Mouse (Mus musculus) cerebellum, postnatal 14 days (tissue): Measurements from ENCODE around the gene Myo9b.
A peak's percentile ranks its signal among the peaks of the same experiment; 100 is the strongest.

Source experiments
- DNase-seq, 2 experiments: peaks; one replicate each; pipeline ENCODE4 v3.0.0; 2021; ENCODE audit warnings: mixed read lengths in 2 of 2

The Myo9b gene

GRCm38 (mm10) chr8:71368366-71368765 lies 95.9 kb downstream of the Myo9b start:
- no peak for DNase-seq

GRCm38 (mm10) chr8:71369040-71369718 lies 96.7 kb downstream of the Myo9b start:
- DNase-seq: no peak

DNA sequence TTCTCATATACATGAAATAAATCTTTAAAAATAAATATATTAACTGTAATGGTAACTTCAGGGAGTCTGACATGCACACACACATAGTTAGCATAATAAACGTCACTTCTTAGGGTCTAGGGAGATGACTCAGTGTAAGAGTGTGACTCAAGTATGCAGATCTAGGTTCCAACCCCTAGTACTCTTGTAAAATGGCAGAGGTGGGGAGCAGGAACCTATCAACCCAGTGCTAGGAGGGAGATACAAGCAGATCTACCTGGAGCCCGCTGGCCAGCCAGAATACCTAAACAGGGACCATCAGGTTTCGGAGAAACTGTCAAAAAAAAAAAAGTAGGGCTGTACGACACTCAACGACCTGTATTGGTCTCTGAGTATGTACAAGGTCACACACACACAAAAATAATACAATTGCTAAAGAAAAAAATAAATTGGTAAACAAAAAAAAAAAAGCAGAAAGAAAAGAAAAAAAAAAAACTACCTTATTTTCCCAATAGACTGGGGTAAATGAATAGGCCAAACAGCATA lies 98.3 kb downstream of the Myo9b start:
- no peak for DNase-seq

GRCm38 (mm10) chr8:71371236-71371848 lies 98.8 kb downstream of the Myo9b start, which contains the start of gene Ocel1:
Gene Ocel1, plus strand, starts transcription at chr8:71371298.
- peak; percentile 95 to 97 for DNase-seq

DNA sequence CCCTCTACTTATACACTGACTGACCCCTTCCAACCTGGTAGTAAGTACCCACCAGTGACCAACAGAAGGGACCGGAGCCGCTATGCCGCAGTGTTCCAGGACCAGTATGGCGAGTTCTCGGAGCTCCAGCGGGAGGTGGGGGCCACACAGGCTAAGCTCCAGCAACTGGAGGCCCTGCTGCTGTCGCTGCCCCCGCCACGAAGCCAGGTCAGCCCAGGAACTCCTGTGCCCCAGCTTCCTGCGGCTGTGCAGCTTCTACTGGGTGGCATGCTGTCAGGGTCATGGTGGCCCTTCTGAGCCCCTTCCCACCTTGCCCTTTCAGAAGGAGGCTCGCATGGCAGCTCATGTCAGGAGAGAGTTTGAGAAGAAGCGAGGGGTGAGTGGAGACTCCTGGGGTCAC lies 99.9 kb downstream of the Myo9b start:
- no peak for DNase-seq

DNA sequence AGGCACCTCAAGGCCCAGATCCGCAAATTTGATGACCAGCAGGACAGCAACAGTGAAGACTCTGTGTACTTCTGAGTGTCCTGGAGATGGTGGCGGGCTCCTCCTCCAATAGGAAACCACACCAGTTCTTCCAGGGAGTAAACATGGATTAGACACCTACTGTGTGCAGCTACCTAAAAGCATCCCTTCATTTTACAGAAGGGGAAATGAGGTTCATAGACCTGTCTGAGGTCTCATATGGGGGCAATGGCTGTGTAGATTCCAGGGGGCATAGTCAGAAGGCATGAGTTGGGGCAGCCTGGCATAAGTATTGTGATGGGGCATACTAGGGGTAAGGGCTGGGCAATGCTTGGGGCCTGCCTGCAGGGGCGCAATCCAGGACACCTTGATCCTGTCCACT lies 100.5 kb downstream of the Myo9b start:
- no peak for DNase-seq

DNA sequence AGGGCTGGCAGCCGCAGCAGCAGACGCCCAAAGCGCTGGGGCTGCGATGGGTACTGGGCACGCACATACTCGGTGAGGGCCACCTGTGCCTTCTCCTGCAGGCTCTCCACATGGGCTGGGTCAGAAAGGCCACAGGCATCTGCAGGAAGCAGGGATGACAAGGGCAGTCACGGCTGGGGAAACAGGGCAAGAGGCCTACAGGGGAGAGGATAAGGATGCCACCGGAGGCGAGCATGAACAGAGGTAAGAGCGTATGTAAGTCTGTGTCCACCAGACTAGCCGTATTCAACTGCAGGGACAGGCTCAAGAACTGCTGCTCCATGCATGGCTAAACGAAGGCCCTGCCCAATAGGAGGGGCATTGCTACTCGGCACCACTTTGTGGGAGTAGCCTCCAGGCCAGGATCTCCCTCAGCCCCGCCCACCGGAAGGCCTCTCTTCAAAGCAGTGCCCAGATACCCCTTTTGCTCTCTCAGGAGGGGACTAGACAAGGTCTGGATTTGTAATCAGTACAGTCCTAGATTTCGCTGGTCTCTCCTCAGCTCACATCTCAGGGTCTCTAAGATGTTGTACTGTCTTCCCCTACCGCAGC lies 102.2 kb downstream of the Myo9b start:
- DNase-seq: peak in 1 of 2 experiments; percentile 48

DNA sequence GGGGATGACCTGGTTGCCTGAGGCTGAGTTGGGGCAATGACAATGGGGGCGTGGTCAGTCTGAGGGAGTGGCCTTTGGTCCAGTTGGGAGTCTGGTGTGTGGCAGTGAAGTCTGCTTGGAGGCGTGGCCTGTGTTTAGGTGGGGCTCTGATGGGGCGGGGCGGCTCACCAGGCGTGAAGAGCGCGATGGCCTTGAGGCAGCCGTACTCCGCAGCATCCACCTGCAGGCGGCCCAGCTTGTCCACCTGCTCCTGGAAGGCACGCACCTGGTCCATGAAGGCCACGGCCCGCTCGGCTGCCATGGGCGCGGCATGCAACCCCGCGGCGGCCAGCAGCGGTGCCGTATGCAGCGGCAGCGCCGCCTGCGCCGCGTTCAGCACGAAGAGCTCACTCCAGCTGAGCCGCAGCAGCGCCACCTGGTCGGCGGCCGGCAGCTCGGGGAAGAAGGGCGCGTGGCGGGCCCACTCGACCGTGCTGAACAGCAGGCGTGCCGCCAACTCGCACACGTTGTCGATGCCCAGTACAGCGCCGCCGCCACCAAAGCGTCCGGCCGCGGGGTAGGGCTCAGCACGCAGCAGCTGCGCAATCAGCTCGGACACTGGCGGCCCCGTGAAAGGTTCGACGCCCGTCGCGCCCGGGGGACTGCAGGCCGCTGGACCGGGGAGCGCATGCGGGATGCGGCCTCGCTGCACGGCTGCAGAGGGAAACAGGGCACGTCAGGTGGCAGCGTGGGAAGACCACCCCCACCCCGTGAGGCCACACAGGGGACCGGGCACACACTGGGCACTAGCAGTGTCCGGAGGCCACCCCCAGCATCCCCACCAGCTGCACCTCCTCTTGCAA lies 103.3 kb downstream of the Myo9b start:
- peak; percentile 83 to 85 for DNase-seq

DNA sequence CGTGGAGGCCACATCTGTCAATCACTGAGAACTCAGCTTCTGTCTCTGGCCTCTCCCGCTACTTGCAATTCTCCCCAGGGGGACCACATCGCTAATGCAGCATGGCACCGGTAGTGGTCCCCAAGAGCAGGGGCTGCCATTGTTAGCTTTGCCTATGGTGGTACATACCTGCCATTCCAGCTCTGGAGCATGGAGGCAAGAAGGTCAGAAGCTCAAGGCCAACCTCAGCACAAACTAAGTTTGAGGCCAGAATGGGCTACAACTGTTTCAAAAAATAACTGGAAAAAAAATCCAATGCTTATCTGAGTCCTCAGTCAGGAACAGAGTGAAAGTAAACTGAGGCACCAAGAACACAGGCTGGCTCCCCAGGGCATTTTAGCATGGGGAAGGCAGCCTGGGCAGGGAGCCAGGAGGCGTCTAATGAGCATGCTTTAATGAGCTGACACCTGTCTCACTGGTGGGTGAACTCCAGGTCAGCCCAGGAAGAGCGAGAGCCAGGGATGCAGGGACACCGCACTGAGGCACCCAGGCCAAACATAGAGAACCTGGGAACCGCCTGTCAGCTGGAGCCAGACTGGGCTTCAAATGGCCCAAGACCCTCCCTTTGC lies 104.0 kb downstream of the Myo9b start:
- DNase-seq: peak in 1 of 2 experiments; percentile 62

- DNase-seq: no peak
Observed at GRCm38 (mm10) chr8:71379008-71379407, 106.5 kb downstream of the Myo9b start.

DNA sequence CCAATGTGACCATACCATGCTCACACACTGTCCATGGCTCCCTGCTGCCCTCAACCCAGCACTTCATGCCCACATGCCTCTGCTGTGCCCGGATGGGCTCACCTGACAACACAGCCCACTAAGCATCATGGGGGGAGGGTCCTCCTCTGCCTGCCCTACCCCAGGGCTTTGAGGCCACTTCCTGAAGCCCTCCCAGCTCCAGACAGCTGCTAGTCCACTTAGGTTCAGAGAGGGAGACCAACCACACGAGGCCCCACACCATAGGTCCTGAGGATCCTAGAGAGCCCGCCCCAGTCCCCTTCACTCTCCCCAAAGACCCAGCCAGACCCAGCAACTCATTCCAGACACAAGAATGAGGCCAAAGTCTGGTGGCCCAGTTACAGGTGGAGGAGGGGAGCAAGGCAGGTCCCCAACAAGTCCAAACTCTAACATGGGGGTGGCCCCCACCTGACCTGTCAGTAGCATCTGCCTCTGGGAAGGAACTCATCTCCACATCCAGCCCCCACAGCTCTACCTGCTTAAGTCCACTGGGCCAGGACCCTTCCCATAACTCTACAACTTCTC lies 107.1 kb downstream of the Myo9b start:
- DNase-seq: no peak

DNA sequence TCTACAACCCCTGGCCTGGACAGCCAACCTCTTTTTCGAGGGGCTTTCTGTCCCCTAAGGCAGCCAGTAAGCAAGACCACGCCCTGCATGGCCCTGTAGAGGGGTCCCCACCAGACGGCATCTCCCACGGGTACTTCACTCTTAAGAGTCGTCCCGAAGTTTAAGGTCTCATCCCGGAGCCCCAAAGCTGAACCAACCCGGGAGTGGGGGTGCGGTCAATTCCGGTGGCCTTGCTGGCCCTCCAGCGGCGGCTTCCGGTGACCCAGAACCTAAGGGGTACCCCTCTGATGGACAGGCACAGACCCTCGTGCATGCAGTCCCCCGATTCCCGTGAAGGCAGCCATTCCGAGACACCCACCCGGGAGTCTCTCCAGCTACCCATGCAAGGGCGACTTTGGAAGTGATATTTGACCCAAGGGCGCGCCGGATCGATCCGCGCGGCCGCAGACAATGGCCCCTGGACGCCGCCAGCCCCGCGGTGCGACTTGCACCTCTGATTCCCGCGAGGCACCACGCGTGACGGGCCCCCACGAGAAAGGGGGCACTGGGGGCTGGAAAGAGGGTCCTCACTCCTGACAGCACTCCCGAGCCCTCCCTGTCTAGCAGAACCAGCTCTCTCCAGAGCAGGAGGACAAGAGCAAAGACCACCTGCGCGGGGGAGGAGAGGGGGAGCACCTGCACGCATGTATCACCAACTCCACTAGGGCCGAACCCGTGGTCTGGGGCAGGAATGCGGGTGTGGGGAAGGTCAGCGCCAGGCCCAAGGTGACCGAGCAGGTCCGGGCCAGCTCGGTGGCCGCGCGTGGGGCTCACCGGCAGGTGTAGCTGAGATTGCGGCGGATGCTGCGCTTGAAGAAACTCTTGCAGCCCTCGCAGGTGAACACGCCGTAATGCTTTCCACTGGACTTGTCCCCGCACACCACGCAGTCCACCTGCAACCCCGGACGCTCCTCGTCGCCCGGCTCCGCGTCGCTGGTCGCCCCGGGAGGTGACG lies 108.0 kb downstream of the Myo9b start:
- peak in 1 of 2 experiments; percentile 50 for DNase-seq

DNA sequence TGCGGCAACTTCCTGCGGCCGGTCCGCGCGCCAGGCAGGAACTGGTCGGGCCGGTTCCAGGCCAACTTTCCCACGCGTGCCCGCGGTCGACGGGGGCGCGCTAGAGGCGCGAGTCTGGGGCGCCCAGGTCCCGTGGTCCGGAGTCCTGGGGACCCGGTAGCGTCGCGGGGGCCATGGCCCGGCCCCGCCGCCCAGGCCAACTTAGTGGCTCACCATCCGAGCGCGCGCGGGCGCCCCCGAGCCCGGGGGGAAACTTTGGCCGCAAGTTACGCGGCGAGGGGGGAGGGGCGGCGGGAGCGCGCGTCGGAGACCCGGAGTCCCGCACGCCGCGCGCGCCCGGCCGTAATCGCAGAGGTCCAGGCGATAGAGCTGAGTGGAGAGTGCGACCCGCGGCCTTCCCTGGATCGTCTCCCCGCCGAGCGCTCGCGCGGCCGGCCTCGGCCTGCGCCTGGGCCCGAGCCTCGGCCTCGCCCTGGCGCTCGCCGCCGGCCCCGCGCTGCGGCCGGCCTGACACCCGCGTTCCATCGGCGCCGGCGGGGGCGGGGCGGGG lies 109.0 kb downstream of the Myo9b start, which contains the start of gene Nr2f6:
Nr2f6 (minus strand) TSS at position 540 of the 550 bp plus-strand sequence.
- peak; percentile 78 to 81 for DNase-seq

DNA sequence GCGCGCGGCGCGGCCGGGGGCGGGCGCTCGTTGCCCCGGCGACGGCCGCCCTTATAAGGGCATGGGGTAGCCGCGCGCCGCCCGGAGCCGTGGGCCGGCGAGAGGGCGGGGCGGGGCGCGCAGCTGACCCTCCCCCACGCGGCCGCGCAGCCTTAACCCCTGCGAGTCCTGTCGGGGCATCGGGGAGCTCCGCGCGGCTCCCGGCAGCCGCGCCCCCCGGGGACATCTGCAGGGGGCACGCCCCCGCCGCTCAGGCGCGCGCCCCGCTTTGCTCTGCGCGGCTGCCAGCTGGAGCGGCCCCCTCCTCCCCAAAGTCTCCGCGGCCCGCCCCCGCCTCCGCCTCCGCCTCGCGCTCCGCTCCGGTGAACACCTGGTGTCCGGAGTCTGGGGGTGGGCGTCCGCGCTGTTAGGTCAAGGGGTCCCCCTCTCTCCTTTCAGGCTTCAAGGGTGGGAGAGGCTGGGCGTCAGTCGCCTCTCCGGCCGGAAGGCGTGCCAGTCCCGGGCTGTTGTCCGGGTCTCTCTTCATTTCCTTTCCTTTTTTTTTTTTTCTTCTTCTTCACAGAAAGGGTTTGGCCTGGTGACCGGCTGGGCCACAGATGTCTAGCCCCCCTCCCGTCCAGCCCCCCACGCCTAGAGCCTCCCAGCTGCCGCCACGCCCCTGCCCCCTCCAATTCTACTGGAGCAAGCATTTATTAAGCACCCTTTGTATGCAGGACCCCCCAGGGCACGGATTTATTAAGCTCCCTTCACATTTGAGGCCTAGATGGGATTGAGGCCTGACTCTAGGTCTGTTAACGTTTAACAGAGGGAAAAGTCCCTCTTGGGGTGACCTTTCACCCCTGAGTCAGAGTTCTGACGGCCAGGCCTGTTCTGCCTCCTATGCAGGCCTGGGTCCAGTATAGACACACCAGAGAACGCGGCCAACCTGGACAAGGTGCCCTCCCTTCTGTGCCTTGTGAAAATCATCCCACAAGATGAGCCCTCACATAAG lies 109.8 kb downstream of the Myo9b start:
- DNase-seq: peak; percentile 83 to 89

- DNase-seq: no peak
Observed at GRCm38 (mm10) chr8:71383396-71383795, 110.9 kb downstream of the Myo9b start.

- DNase-seq: no peak
Observed at GRCm38 (mm10) chr8:71383860-71384259, 111.3 kb downstream of the Myo9b start.

DNA sequence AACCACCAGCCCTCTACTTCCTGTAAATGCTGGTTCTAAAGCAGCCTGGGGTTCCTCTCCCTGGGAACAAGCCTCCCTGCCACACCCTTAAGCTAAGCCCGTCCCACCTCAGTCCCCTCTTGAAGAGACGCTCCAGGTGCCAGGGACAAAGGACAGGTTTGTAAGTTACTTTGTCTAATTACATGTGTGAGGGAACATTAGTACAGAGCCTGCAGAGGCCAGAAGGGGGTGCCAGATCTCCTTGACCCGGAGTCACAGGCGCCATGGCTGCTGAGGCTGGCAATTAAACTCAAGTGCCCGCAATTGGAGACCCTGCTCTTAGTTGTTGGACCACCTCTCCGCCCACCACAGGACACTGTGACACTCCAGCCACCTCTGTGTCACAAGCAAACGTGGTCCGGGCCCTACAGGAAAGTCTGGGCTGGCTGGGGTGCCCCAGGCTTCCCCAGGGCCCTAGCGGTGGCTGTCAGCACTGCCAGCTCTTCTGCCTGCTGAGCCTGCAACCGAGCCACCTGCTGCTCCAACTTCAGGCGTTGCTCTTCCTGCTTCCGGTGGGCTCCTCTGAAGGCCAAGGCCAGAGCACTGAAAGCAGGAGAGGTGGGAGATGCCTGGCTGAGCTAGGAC lies 112.8 kb downstream of the Myo9b start:
- DNase-seq: no peak

- no peak for DNase-seq
Observed at GRCm38 (mm10) chr8:71388267-71388666, 115.8 kb downstream of the Myo9b start.

DNA sequence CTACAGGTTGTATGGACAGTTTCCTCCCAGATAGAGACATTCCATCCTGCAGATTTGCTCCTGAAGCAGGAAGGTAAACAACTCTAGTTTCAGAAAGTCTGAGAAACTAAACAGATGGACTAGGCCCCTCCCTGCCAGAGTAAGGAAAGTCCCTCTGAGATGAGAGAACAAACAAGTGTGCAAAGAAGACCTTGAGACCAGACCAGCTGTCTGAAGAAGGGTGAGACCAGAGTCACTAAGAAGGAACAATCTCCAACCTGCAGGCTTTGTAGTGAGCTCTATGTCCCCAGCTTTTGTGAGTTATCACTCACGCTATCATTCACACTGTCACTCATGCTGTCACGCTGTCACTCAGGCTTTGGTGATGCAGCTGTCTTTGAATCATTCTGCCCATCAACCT lies 119.2 kb downstream of the Myo9b start:
- no peak for DNase-seq
